Mouse (Mus musculus) lung, adult 2 months (tissue): ENCODE data around the gene Rab11fip3. TPM values are rescaled to one million over a fixed set of nuclear protein-coding genes. Genes with fewer than 3 reads are reported as not detected.

Experiments used
- DNase-seq: peaks from one replicate; pipeline ENCODE4 v3.0.0; 2022
- H3K4me1 ChIP-seq: fragments of 200-500 bp; 2 replicates; pipeline ENCODE4 v1.6.1; 2011; ENCODE audit warnings: low read length; ENCODE audit not compliant: control insufficient read depth, insufficient read depth
- H3K4me3 ChIP-seq: fragments of 200-500 bp; replicated peaks from 2 replicates; pipeline ENCODE3; 2011; ENCODE audit warnings: low read depth, mild to moderate bottlenecking, control low read depth, low read length; ENCODE audit errors: extremely low read depth
- CTCF ChIP-seq: fragments of 200-500 bp; IDR thresholded peaks from 2 replicates; pipeline ENCODE4 v1.5.1; 2011; ENCODE audit warnings: mild to moderate bottlenecking, low read length, control low read depth; ENCODE audit not compliant: insufficient read depth
- POLR2A ChIP-seq: fragments of 200-500 bp; IDR thresholded peaks from 2 replicates; pipeline ENCODE4 v1.6.1; 2011; ENCODE audit warnings: low read depth, mild to moderate bottlenecking, control low read depth, low read length, borderline replicate concordance; ENCODE audit errors: extremely low read depth
- WGBS: fragments of 180-500 bp; shearing (Covaris S2); methylation state at CpG from one replicate; pipeline ENCODE4 v1.1.7; 2018; 5-methylcytosine and 5-hydroxymethylcytosine counted together
- polyA plus RNA-seq: library from polyadenylated mRNA; depleted of rRNA; stranded (reverse); fragments of >200 nt; gene quantifications from 2 replicates; pipeline ENCODE4 v1.2.3, GENCODE M21; 2012

Rab11fip3 gene
- polyA plus RNA-seq, 1 experiment = 46.5 TPM

DNA sequence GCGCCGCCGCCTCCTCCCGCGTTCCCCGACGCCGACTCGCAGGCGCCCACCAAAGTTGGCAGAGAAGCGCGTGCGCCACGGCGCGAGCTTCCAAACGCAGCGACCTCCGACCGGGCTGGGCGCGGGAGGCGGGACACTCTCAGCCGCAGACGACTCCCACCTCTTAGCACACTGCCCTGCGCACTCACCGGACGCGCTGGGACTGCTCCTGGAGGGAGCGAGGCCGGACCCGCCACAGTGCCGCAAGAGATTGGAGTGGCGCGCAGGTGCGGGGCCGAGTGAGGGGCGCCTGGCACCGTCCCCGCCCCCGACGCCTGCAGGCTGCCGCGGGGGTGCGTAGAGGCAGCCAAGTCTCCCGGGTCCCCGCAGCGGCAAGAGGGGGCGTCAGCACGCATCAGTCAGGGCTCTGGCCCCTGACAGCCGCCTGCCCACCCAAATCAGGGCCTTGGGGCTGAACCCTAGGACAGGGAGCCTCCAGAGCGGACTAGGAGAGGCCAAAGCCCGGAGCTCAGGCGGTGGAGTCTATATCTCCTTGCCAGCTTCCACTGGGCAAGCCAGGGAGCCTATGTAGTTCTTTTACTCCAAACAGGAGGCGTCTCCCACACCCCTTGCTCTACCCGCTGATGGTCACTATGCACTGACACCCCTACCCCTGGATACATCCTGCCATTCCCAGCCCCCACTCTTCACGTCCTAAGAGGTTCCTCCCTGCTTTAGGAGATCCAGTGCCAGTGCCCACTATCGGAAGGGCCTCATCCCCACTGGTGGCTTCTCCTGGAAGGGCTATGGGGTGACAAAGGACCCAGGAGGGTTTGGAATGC, 117.3 kb downstream of the Rab11fip3 start, which contains the start of gene A930017K11Rik:
TSS of gene A930017K11Rik (minus strand) at position 763 of the 821 bp plus-strand sequence.
- TF ChIP-seq CTCF (no peak), POLR2A (no peak)
- 2% methylated on average over 57 of the region's 58 CpGs for WGBS
- Histone ChIP-seq H3K4me1 (no peaks in the 10 kb centered on the region), H3K4me3 (no peak within 1 kb of the TSS)
- no peak for DNase-seq

DNA sequence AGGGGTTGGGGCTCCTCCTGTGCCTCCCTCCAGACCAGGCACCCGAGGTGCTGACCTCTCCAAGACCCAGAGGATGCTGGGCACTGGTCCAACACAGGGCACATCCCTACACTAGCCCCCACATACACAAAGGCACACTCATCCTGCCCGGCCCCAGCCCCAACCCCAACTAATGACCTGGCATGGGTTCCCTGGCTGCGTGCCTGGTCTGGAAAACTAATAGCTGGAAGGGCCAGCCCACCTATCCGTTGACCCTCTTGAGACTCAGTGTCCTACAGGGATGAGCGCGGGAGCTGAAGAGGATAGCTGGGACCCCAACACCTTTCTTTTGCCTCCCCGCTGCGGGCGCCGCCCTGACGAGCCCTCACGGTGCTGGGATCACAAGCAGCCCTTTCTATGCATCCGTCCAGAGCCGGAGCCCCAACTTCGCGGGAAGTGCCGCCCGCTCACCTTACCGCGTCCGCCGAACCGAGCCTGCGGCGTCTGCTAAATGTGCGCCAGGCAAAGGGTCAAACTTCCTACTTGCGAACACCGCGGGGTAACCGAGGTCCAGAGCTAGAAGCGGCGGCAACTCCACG, 118.0 kb downstream of the Rab11fip3 start:
- Histone ChIP-seq H3K4me3 (no peak overlapping the region), H3K4me1 (no peaks in the 10 kb centered on the region)
- TF ChIP-seq CTCF (no peak), POLR2A (no peak)
- no peak for DNase-seq
- under 1% methylated on average over 33 of the region's 33 CpGs for WGBS

DNA sequence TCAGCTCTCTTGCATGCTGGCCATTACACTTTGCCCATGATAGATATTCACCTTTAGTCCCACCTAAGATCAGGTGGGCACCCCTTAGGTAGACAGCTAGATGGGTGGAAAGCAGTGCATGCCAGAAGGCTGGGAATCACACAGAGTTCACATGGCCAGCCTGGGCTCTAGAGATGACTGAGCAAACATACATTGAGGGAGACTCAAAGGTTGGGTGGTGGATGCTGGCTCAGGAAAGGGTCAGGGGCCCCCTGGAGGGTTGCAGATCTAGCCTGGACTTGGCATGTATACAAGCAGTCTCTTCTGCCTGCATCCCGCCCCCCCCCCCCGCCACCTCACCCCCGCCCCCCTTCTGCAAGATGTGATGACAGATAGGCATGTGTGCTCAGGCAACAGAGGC, 118.6 kb downstream of the Rab11fip3 start:
- H3K4me1 ChIP-seq = no peaks in the 10 kb centered on the region
- no peak for DNase-seq
- WGBS = 7% methylated on average over 3 of the region's 3 CpGs
- no peak overlapping the region for H3K4me3 ChIP-seq
- no peak for TF ChIP-seq CTCF
- no peak for TF ChIP-seq POLR2A

DNA sequence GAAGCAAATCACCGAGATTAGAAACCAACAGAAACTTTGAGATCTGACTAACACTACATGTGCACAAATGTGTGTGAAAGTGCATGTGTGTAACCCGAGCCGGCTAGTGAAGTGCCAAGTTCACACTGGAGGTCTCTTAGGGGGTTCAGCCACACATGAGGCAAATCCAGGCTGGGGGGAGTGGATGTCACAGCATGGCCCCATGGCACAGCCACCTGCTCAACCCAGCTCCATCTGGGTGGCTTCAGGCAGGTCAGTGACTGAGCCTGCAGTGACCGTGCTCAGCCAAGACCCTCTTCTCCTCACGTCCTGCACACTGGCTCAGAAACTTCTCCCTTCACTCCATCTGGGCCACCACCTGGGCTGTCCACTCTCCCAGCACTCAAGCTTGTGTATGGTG, 119.4 kb downstream of the Rab11fip3 start:
- TF ChIP-seq POLR2A (no peak), CTCF (no peak)
- no peak overlapping the region for H3K4me3 ChIP-seq
- 66% methylated on average over 5 of the region's 5 CpGs for WGBS
- H3K4me1 ChIP-seq = no peaks in the 10 kb centered on the region
- DNase-seq = no peak

DNA sequence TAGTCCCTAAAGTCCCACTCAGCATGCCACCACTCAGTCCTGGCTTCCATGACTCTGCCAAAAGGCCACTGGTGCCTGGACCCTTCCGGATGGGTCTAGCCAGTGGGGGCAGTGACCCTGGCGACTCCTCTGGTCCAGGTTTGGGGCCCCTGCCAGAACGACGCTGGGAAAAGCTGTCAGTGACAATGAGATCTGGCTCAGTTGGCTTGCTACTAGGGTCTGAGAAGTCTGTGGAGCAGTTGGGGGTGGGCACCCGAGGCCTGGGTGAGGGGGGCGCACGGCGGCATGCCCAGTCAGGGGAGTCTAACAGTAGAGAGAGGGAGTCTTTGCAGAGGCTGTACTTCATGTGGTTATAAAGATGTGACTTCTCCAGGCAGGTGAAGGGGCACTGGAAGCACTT, 121.3 kb downstream of the Rab11fip3 start:
- Histone ChIP-seq H3K4me3 (no peak overlapping the region), H3K4me1 (no peaks in the 10 kb centered on the region)
- 75% methylated on average over 8 of the region's 8 CpGs for WGBS
- no peak for DNase-seq
- TF ChIP-seq POLR2A (no peak), CTCF (no peak)

DNA sequence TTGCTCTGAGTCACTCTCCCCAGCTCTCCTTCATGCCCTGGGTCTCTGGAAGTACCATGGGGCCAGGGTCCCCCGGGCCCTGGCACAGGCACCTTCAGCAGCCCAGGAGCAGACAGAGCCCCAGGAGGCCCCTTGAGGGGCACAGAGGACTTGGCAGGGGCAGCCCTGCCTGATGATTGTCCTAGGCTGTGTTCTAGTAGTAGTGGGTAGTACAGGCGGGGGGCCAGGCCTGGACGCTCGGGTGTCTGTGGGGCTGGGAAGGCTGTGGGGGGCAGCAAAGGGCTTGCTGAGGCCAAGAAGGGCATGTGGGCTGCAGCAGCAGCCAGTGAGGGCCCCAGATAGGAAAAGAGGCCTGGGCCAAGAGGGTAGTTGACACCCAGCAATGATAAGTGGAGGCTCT, 121.8 kb downstream of the Rab11fip3 start:
- H3K4me1 ChIP-seq = no peaks in the 10 kb centered on the region
- WGBS = 77% methylated on average over 4 of the region's 4 CpGs
- DNase-seq = no peak
- no peak for TF ChIP-seq CTCF
- TF ChIP-seq POLR2A = no peak
- no peak overlapping the region for H3K4me3 ChIP-seq

DNA sequence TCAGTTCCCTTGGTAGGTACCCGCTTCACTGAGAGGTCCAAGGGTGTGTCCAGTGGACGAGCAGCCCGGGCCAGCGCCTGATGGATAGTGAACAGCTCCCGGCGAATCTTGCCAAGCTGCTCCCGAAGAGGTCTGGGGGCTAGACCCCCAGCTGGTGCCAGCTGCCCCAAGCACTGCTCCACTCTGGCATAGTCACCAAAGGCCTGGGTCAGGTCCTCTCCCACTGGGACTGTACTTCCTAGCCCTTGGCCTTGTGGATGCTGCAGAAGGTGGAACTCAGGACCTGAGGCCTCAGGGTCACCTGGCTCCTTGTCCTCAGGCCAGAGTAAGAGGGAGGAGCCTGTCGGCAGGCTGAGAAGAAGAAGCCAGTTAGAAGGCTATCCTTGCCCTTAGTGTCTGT, 122.5 kb downstream of the Rab11fip3 start:
- H3K4me3 ChIP-seq = no peak overlapping the region
- TF ChIP-seq POLR2A (no peak), CTCF (no peak)
- 80% methylated on average over 8 of the region's 8 CpGs for WGBS
- H3K4me1 ChIP-seq = no peaks in the 10 kb centered on the region
- DNase-seq = no peak

DNA sequence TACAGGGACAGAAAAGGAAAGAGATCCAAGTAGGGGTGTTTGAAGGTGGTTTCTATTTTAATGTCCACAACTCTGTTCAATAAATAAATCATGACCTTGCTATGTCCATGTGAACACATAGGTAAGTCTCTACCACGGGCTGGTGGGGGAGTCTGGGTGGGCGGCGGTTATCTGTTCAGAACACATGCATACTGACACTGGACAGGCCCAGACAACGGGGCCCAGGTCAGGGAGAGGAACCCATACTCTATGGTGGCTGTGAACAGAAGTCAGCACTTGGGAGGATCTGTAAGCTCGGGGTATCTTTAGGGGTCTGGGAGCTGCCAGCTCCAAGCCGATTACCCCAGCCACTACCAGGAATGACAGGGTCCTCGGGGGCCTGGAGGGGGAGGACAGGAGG, 123.0 kb downstream of the Rab11fip3 start:
- TF ChIP-seq CTCF (no peak), POLR2A (no peak)
- H3K4me1 ChIP-seq = no peaks in the 10 kb centered on the region
- H3K4me3 ChIP-seq = no peak overlapping the region
- no peak for DNase-seq
- 65% methylated on average over 7 of the region's 7 CpGs for WGBS

DNA sequence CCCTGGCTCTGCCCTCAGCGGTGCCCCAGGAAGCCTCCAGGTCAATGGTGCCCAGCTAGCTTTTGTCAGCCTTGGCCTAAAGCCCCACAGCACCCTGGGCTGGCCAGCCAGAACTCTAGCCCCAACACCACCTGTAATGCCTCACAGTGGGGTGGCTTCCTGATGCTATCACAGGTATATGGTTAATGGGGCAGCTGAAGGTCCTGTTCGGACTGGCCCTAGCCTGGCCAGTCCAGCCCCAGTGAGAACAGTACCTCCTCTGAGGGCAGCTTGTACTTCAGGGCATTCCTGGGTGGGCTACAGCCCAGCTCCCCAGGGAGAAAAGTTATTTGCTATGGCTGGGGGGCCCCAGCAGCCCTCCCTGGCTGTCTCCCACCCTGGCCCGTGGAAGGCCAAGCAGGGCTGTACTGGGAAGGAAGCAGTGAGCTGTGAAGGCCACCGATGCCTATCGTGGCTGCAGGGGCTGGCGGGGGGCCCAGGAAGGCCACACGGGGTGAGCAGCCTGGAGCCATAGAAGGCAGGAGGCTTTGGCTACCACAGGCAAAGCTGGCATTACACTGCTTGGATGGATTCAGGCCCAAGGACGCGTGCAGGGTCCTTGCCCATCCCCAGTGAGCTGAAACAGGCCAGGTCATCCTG, 123.7 kb downstream of the Rab11fip3 start:
- 67% methylated on average over 9 of the region's 9 CpGs for WGBS
- TF ChIP-seq CTCF (no peak), POLR2A (no peak)
- no peak for DNase-seq

More for the DNA sequence above, 123.7 kb downstream of the Rab11fip3 start:
- no peak overlapping the region for H3K4me3 ChIP-seq
- H3K4me1 ChIP-seq = no peaks in the 10 kb centered on the region
